Mouse (Mus musculus): ENCODE measurements around the gene Cryl1. TPM values are rescaled to one million over a fixed set of nuclear protein-coding genes. Genes with fewer than 3 reads are reported as not detected.

Cryl1 gene
- polyA plus RNA-seq, 1 experiment from 2014 or later, result 6.9 TPM

- Histone ChIP-seq H3K27ac (replicated peaks) (no peak overlapping the region), H3K9ac (no peak overlapping the region), H3K36me3 (replicated peaks) (no peaks in the 10 kb centered on the region), H3K9me3 (replicated peaks) (no peaks in the 10 kb centered on the region), H3K4me3 (replicated peaks) (no peak overlapping the region), H3K4me1 (replicated peaks) (no peaks in the 10 kb centered on the region), H3K27me3 (no peaks in the 10 kb centered on the region), H3K4me2 (no peak overlapping the region)
- no peak for ATAC-seq (ENCODE audit: insufficient read depth)
- WGBS (ENCODE audit: insufficient replicate concordance), result 66% methylated on average over 7 of the region's 7 CpGs
These were observed 121.8 kb downstream of the Cryl1 start for GRCm38 (mm10) chr14:57276481-57277012.

- Histone ChIP-seq H3K4me3 (replicated peaks) (no peak overlapping the region), H3K4me2 (no peak overlapping the region), H3K4me1 (replicated peaks) (no peaks in the 10 kb centered on the region), H3K36me3 (replicated peaks) (no peaks in the 10 kb centered on the region), H3K27me3 (no peaks in the 10 kb centered on the region), H3K9me3 (replicated peaks) (no peaks in the 10 kb centered on the region), H3K9ac (no peak overlapping the region), H3K27ac (replicated peaks) (no peak overlapping the region)
- 55% methylated on average over 1 of the region's 1 CpGs for WGBS (ENCODE audit: insufficient replicate concordance)
- ATAC-seq (ENCODE audit: insufficient read depth), result no peak
These were observed 126.0 kb downstream of the Cryl1 start for GRCm38 (mm10) chr14:57272341-57272740.

GRCm38 (mm10) chr14:57271861-57272260 lies 126.5 kb downstream of the Cryl1 start:
- 57% methylated on average over 1 of the region's 1 CpGs for WGBS (ENCODE audit: insufficient replicate concordance)
- Histone ChIP-seq H3K36me3 (replicated peaks) (no peaks in the 10 kb centered on the region), H3K4me2 (no peak overlapping the region), H3K4me3 (replicated peaks) (no peak overlapping the region), H3K27ac (replicated peaks) (no peak overlapping the region), H3K4me1 (replicated peaks) (no peaks in the 10 kb centered on the region), H3K9me3 (replicated peaks) (no peaks in the 10 kb centered on the region), H3K9ac (no peak overlapping the region), H3K27me3 (no peaks in the 10 kb centered on the region)
- ATAC-seq (ENCODE audit: insufficient read depth), result no peak

- no peaks in the 10 kb centered on the region for H3K36me3 ChIP-seq (replicated peaks)
- 45% methylated on average over 3 of the region's 3 CpGs for WGBS (ENCODE audit: insufficient replicate concordance)
- H3K4me3 ChIP-seq (replicated peaks), result no peak overlapping the region
- no peak overlapping the region for H3K9ac ChIP-seq
- H3K9me3 ChIP-seq (replicated peaks), result no peaks in the 10 kb centered on the region
- H3K27ac ChIP-seq (replicated peaks), result no peak overlapping the region
- H3K4me1 ChIP-seq (replicated peaks), result no peaks in the 10 kb centered on the region
- no peaks in the 10 kb centered on the region for H3K27me3 ChIP-seq
- no peak for ATAC-seq (ENCODE audit: insufficient read depth)
- H3K4me2 ChIP-seq, result no peak overlapping the region
These were observed 129.4 kb downstream of the Cryl1 start for GRCm38 (mm10) chr14:57268900-57269299.

GRCm38 (mm10) chr14:57268344-57268743 lies 130.0 kb downstream of the Cryl1 start:
- no peak overlapping the region for H3K9ac ChIP-seq
- H3K4me1 ChIP-seq (replicated peaks), result no peaks in the 10 kb centered on the region
- H3K4me3 ChIP-seq (replicated peaks), result no peak overlapping the region
- H3K4me2 ChIP-seq, result no peak overlapping the region
- no peaks in the 10 kb centered on the region for H3K9me3 ChIP-seq (replicated peaks)
- no peaks in the 10 kb centered on the region for H3K36me3 ChIP-seq (replicated peaks)
- H3K27me3 ChIP-seq, result no peaks in the 10 kb centered on the region
- no peak overlapping the region for H3K27ac ChIP-seq (replicated peaks)
- 56% methylated on average over 3 of the region's 3 CpGs for WGBS (ENCODE audit: insufficient replicate concordance)
- ATAC-seq (ENCODE audit: insufficient read depth), result no peak

- Histone ChIP-seq H3K27ac (replicated peaks) (no peak overlapping the region), H3K4me2 (no peak overlapping the region), H3K4me3 (replicated peaks) (no peak overlapping the region), H3K4me1 (replicated peaks) (no peaks in the 10 kb centered on the region), H3K36me3 (replicated peaks) (no peaks in the 10 kb centered on the region), H3K27me3 (no peaks in the 10 kb centered on the region), H3K9ac (no peak overlapping the region), H3K9me3 (replicated peaks) (no peaks in the 10 kb centered on the region)
- no peak for ATAC-seq (ENCODE audit: insufficient read depth)
- 22% methylated on average over 10 of the region's 10 CpGs for WGBS (ENCODE audit: insufficient replicate concordance)
These were observed 134.4 kb downstream of the Cryl1 start for GRCm38 (mm10) chr14:57263943-57264342.

GRCm38 (mm10) chr14:57259341-57259740 lies 139.0 kb downstream of the Cryl1 start:
- Histone ChIP-seq H3K4me2 (no peak overlapping the region), H3K9me3 (replicated peaks) (no peaks in the 10 kb centered on the region), H3K36me3 (replicated peaks) (no peaks in the 10 kb centered on the region), H3K27ac (replicated peaks) (no peak overlapping the region), H3K9ac (no peak overlapping the region), H3K4me1 (replicated peaks) (no peaks in the 10 kb centered on the region), H3K4me3 (replicated peaks) (no peak overlapping the region), H3K27me3 (no peaks in the 10 kb centered on the region)
- no peak for ATAC-seq (ENCODE audit: insufficient read depth)
- 73% methylated on average over 8 of the region's 8 CpGs for WGBS (ENCODE audit: insufficient replicate concordance)

GRCm38 (mm10) chr14:57248661-57249060 lies 149.7 kb downstream of the Cryl1 start:
- 57% methylated on average over 3 of the region's 3 CpGs for WGBS (ENCODE audit: insufficient replicate concordance)
- H3K27ac ChIP-seq (replicated peaks), result no peak overlapping the region
- H3K4me3 ChIP-seq (replicated peaks), result no peak overlapping the region
- no peaks in the 10 kb centered on the region for H3K27me3 ChIP-seq
- no peak overlapping the region for H3K4me2 ChIP-seq
- no peaks in the 10 kb centered on the region for H3K36me3 ChIP-seq (replicated peaks)
- no peak for ATAC-seq (ENCODE audit: insufficient read depth)
- no peaks in the 10 kb centered on the region for H3K9me3 ChIP-seq (replicated peaks)
- H3K9ac ChIP-seq, result no peak overlapping the region
- no peaks in the 10 kb centered on the region for H3K4me1 ChIP-seq (replicated peaks)

GRCm38 (mm10) chr14:57246575-57246974 lies 151.8 kb downstream of the Cryl1 start:
- Histone ChIP-seq H3K9me3 (replicated peaks) (no peaks in the 10 kb centered on the region), H3K9ac (no peak overlapping the region), H3K4me2 (no peak overlapping the region), H3K27me3 (no peaks in the 10 kb centered on the region), H3K4me3 (replicated peaks) (no peak overlapping the region), H3K36me3 (replicated peaks) (no peaks in the 10 kb centered on the region), H3K27ac (replicated peaks) (no peak overlapping the region), H3K4me1 (replicated peaks) (no peaks in the 10 kb centered on the region)
- 60% methylated on average over 6 of the region's 6 CpGs for WGBS (ENCODE audit: insufficient replicate concordance)
- no peak for ATAC-seq (ENCODE audit: insufficient read depth)

- H3K4me3 ChIP-seq (replicated peaks), result no peak overlapping the region
- H3K27ac ChIP-seq (replicated peaks), result no peak overlapping the region
- H3K9me3 ChIP-seq (replicated peaks), result no peaks in the 10 kb centered on the region
- H3K36me3 ChIP-seq (replicated peaks), result no peaks in the 10 kb centered on the region
- no peaks in the 10 kb centered on the region for H3K4me1 ChIP-seq (replicated peaks)
- H3K4me2 ChIP-seq, result no peak overlapping the region
- WGBS (ENCODE audit: insufficient replicate concordance), result 58% methylated on average over 5 of the region's 5 CpGs
- H3K27me3 ChIP-seq, result no peaks in the 10 kb centered on the region
- no peak for ATAC-seq (ENCODE audit: insufficient read depth)
- H3K9ac ChIP-seq, result no peak overlapping the region
These were observed 155.4 kb downstream of the Cryl1 start for GRCm38 (mm10) chr14:57242978-57243377.

GRCm38 (mm10) chr14:57235276-57235675 lies 163.1 kb downstream of the Cryl1 start:
- H3K4me1 ChIP-seq (replicated peaks), result no peaks in the 10 kb centered on the region
- H3K36me3 ChIP-seq (replicated peaks), result no peaks in the 10 kb centered on the region
- H3K9me3 ChIP-seq (replicated peaks), result no peaks in the 10 kb centered on the region
- no peaks in the 10 kb centered on the region for H3K27me3 ChIP-seq
- no peak for ATAC-seq (ENCODE audit: insufficient read depth)
- no peak overlapping the region for H3K27ac ChIP-seq (replicated peaks)
- H3K4me2 ChIP-seq, result no peak overlapping the region
- H3K9ac ChIP-seq, result no peak overlapping the region
- H3K4me3 ChIP-seq (replicated peaks), result no peak overlapping the region
- WGBS (ENCODE audit: insufficient replicate concordance), result 74% methylated on average over 11 of the region's 11 CpGs

- Histone ChIP-seq H3K27ac (replicated peaks) (no peak overlapping the region), H3K9me3 (replicated peaks) (no peaks in the 10 kb centered on the region), H3K4me2 (no peak overlapping the region), H3K4me1 (replicated peaks) (no peaks in the 10 kb centered on the region), H3K36me3 (replicated peaks) (no peaks in the 10 kb centered on the region), H3K4me3 (replicated peaks) (no peak overlapping the region), H3K9ac (no peak overlapping the region), H3K27me3 (no peaks in the 10 kb centered on the region)
- 39% methylated on average over 4 of the region's 4 CpGs for WGBS (ENCODE audit: insufficient replicate concordance)
- ATAC-seq (ENCODE audit: insufficient read depth), result no peak
These were observed 163.6 kb downstream of the Cryl1 start for GRCm38 (mm10) chr14:57234711-57235110.

All from liver, embryonic 15.5 days (tissue).